Mouse (Mus musculus) megakaryocyte, embryonic 14.5 days (primary cell): Measurements from ENCODE around the gene Agfg2.

Experiments
- FLI1 ChIP-seq: IDR thresholded peaks from 2 replicates; pipeline ENCODE4 v1.6.1; 2012; ENCODE audit warnings: low read length, inconsistent platforms, mixed read lengths
- GATA1 ChIP-seq: IDR thresholded peaks from 3 replicates; pipeline ENCODE4 v1.6.1; 2012; ENCODE audit warnings: mixed read lengths, low read length, inconsistent platforms, borderline replicate concordance

DNA sequence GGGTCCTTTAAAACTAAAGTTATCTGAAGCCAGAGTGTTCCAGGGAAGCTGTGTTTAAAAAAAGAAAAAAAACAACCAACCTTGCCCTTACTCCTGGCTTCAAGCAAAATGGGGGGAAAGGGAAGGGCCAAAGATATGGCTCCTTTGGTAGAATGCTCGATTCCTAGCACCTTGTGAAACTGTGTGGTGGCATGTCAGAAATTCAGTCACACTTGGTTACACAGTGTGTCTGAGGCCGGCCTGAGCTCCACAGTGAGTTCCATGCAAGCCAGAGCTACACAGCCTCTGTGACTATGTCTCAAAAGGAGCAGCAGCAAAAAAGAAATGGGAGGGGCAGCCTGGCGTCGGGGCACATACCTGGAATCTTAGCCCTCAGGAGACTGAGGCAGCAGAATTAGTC is 35.3 kb downstream of the Agfg2 start:
- no peak for TF ChIP-seq GATA1
- TF ChIP-seq FLI1: no peak
